Mouse (Mus musculus) testis, adult 2 months (tissue): ENCODE measurements around the gene Fgfr1op2. TPM values are rescaled to one million over a fixed set of nuclear protein-coding genes. Genes with fewer than 3 reads are reported as not detected.
A peak's percentile ranks its signal among the peaks of the same experiment; 100 is the strongest.

ENCODE experiments used
- H3K27ac ChIP-seq: fragments of 200-500 bp; 2 replicates; pipeline ENCODE4 v1.5.1; 2012; ENCODE audit warnings: low read depth, low read length; ENCODE audit not compliant: control insufficient read depth, insufficient read depth
- H3K27me3 ChIP-seq: fragments of 200-500 bp; 2 replicates; pipeline ENCODE4 v1.6.1; 2012; ENCODE audit warnings: mild to moderate bottlenecking, low read length, moderate library complexity; ENCODE audit not compliant: control insufficient read depth, insufficient read depth
- H3K36me3 ChIP-seq: fragments of 200-500 bp; 2 replicates; pipeline ENCODE4 v1.6.1; 2012; ENCODE audit warnings: mild to moderate bottlenecking, low read length; ENCODE audit not compliant: control insufficient read depth, insufficient read depth
- H3K4me1 ChIP-seq: fragments of 200-500 bp; 2 replicates; pipeline ENCODE4 v1.6.1; 2012; ENCODE audit warnings: low read length; ENCODE audit not compliant: control insufficient read depth, insufficient read depth
- H3K4me3 ChIP-seq: fragments of 200-500 bp; 2 replicates; pipeline ENCODE4 v1.5.1; 2012; ENCODE audit warnings: low read depth, mild to moderate bottlenecking, low read length, moderate library complexity, mixed read lengths; ENCODE audit not compliant: control insufficient read depth
- CTCF ChIP-seq: fragments of 200-500 bp; IDR thresholded peaks from 2 replicates; pipeline ENCODE4 v1.5.1; 2012; ENCODE audit warnings: low read depth, mild to moderate bottlenecking, inconsistent platforms, low read length, moderate library complexity; ENCODE audit not compliant: control insufficient read depth, insufficient read depth, insufficient replicate concordance
- POLR2A ChIP-seq: fragments of 200-500 bp; IDR thresholded peaks from 2 replicates; pipeline ENCODE4 v1.6.1; 2012; ENCODE audit warnings: low read depth, mild to moderate bottlenecking, inconsistent platforms, low read length, moderate library complexity; ENCODE audit not compliant: control insufficient read depth
- polyA plus RNA-seq: library from polyadenylated mRNA; depleted of rRNA; stranded (reverse); fragments of >200 nt; gene quantifications from 2 replicates; pipeline ENCODE4 v1.2.3, GENCODE M21; 2012

Gene Fgfr1op2
- polyA plus RNA-seq, 1 experiment: 154 TPM

DNA sequence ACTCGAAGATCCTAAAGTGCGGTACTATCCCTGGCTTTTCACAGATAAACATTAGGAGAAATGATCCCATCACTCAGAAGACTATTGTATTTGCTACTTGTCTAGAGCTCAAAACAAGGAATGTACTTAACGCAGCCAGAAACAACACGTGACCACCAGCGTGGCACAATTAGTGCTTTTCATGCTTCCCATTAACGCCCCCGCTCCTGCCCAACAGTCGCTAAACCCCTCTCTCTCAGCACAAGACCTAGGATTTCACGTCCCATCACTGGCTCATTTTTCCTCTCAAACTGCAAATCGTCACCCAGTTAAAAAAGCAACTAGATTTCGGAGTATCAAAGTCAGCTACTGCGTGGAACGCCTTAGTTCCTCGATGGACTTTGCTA lies 56.6 kb downstream of the Fgfr1op2 start:
- no peaks in the 10 kb centered on the region for H3K36me3 ChIP-seq
- TF ChIP-seq POLR2A (no peak), CTCF (no peak)
- no peaks in the 10 kb centered on the region for H3K27me3 ChIP-seq
- peak overlapping the region; percentile 32 for H3K27ac ChIP-seq
- no peaks in the 10 kb centered on the region; the same call in 1 of the 2 replicates for H3K4me1 ChIP-seq
- H3K4me3 ChIP-seq: peak overlapping the region; percentile 92

DNA sequence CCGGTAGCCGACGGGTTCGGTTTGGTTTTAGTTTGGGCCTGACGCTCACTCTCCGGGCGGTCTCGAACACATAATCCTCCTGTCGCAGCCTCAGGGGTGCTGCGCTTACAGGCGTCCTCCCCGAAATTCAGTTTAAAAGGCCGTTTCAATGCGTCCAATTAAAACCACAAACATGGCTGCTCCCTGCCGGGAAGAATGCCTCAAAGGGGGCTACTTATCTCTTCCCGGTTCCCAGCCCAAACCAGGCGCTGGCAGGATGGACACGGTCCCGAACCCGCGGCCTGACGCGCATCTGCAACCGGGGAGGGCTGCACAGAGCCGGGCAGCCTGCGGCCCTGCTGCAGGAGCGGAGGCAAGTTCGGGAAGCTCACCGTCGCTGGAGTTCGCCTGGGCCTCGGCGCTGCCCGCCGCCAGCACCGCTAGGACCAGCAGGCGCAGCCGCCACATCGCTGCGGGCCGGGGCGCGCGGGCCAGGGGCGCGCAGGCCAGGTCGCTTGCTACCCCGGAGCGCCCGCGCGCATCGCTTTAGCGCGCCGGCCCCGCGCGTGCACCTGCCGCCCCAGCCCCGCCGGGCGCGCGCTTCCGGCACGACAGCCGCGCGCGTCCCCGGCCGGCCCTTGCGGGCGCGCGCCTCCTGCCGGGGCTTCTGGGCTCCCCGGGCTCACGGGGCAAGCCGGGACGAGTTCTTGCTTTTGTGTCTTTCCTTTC lies 57.2 kb downstream of the Fgfr1op2 start:
- H3K4me1 ChIP-seq: no peaks in the 10 kb centered on the region; the same call in 1 of the 2 replicates
- peak overlapping the region; percentile 92 for H3K4me3 ChIP-seq
- TF ChIP-seq CTCF (no peak), POLR2A (peak; percentile 51; the same call in 1 of the 2 replicates)
- H3K27me3 ChIP-seq: no peaks in the 10 kb centered on the region
- H3K36me3 ChIP-seq: no peaks in the 10 kb centered on the region
- H3K27ac ChIP-seq: peak overlapping the region; percentile 41

DNA sequence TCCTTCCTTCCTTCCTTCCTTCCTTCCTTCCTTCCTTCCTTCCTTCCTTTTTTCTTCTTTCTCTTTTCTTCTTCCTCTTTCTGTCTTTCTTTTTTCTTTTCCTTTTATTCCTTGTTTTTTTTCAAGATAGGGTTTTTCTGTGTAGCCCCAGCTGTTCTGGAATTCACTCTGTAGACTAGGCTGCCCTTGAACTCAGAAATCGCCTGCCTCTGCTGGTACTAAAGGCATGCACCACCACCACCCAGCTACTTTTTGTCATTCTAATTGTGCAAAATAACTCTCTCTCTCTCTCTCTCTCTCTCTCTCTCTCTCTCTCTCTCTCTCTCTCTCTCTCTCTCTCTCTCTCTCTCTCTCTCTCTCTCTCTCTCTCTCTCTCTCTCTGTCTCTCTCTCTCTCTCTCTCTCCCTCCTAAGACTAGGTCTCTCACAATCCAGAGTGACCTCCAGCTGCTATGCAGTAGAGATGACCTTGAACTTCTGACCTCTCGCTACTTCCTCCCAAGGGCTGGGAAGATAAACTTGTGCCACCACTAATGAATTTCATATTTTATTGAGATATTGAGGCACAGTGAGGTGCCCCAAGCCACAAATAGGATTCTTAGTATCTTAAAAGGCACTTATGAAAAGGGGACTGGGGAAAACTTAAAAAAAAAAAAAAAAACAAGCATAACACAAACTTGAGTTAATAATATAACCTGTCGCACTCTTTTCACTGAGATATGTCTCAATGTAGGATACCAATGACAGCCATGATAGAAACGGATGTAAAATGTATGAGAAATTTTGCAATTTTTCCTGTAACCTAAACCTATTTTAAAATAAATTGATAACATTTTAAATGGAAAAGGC lies 58.0 kb downstream of the Fgfr1op2 start:
- peak overlapping the region; percentile 92 for H3K4me3 ChIP-seq
- no peaks in the 10 kb centered on the region for H3K36me3 ChIP-seq
- H3K27me3 ChIP-seq: no peaks in the 10 kb centered on the region
- no peak for TF ChIP-seq CTCF
- no peak for TF ChIP-seq POLR2A
- peak overlapping the region; percentile 41; the same call in 1 of the 2 replicates for H3K27ac ChIP-seq
- no peaks in the 10 kb centered on the region; the same call in 1 of the 2 replicates for H3K4me1 ChIP-seq

DNA sequence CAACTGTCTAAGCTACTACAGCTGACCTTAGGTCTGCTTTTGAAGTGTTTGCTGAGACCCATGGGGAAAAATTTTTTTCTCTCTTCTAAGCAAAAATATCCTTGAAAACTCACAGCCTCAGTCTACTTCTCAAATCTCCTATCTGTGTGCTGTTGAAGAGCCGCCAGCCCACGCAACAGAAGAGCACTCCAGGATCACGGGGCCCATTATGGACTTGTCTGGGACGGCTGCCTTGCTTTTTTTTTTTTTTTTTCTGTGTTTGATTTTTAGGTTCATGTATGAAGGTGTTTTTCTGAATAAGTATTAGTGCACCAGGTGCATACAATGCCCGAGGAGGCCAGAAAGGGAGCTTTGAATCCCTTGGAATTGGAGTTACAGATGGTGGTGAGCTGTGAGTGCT lies 59.5 kb downstream of the Fgfr1op2 start:
- H3K4me1 ChIP-seq: peaks cover under 1% of the 10 kb centered on the region; the same call in 1 of the 2 replicates
- TF ChIP-seq CTCF (no peak), POLR2A (no peak)
- no peaks in the 10 kb centered on the region for H3K36me3 ChIP-seq
- no peak overlapping the region for H3K4me3 ChIP-seq
- no peaks in the 10 kb centered on the region for H3K27me3 ChIP-seq
- no peak overlapping the region for H3K27ac ChIP-seq

DNA sequence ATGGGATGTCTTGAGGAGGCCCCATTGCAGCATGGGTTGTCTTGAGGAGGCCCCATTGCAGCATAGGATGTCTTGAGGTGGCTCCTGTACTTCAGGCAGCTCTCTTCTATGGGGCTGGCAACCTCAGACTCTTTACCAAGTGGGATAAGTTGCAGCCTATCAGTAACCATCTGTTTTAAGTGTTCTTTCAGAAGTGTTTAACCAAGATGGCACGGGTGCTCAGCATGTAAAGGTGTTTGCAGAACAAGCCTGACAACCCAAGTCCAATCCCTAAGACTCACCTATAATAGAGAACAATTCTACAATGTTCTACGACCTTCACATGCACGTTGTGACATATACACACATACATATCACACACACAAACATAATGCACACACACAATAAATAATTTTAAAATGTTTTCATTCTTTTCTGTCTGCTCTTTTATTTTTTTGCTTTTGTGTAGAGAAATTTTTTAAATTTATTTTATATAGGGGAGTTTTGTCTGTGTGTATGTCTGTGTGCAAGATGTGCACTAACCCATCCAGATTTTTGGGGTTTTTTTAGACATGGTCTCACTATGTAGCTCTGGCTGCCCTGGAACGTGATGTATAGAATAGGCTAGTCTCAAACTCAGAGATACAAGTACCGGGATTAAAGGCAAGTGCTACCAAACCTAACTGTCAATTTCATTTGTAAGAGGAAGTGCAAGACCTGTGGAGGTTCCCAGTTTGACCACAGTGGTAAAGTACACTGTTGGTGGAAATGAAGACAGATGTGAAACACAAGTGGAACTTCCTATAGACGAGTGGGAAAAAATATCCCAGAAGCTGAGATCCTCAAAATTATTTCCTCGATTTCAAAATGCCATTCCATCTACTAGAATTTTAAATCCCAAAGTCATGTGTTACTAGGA lies 63.3 kb downstream of the Fgfr1op2 start:
- H3K27me3 ChIP-seq: no peaks in the 10 kb centered on the region
- H3K27ac ChIP-seq: no peak overlapping the region
- H3K36me3 ChIP-seq: no peaks in the 10 kb centered on the region
- peaks cover 6% of the 10 kb centered on the region; the same call in 1 of the 2 replicates for H3K4me1 ChIP-seq
- TF ChIP-seq POLR2A (no peak), CTCF (no peak)
- no peak overlapping the region for H3K4me3 ChIP-seq

DNA sequence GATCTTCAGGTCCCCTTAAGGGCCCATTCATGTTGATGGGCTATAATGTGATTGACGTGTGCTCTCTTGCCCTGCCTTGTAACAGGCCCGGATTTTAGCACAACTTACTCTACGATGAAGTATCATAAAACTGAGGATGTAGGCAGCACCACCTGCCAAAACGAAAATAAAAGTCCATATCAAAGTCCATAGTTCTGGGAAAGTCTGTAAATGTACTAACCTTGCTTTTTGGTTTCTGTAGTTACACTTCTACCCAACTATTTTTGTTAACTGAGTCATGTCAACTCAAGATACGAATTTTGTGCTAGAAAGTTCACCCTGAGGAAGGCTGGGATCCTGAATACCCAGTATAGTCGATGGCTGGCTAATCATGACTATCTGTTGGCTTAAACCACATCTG lies 64.0 kb downstream of the Fgfr1op2 start:
- Histone ChIP-seq H3K27me3 (no peaks in the 10 kb centered on the region), H3K4me1 (peaks cover 6% of the 10 kb centered on the region; the same call in 1 of the 2 replicates), H3K36me3 (no peaks in the 10 kb centered on the region), H3K27ac (no peak overlapping the region), H3K4me3 (no peak overlapping the region)
- no peak for TF ChIP-seq CTCF
- TF ChIP-seq POLR2A: no peak

DNA sequence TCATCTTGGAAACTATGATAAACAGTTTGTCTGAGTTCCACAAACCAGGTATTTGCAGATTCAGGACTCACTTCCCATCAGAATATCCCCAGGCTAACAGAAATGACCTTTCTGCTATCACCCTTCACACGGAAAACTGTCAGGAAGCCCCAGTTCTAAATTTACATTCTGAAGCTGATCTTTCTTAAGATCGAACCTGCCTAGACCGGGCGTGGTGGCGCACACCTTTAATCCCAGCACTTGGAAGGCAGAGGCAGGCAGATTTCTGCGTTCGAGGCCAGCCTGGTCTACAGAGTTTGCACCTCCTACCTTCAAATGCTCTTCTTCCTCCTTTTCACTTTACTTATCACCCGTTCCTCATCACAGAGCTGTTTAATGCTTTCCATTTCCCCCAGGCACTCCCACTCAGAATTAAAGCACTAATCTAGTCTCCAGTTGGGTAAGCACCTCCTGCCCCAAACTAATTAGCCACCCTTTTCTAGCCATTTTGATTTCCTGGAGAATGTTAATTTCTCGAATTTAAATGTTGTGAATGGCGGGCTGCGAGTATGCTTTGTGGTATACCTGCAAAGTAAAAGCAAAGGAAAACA lies 64.7 kb downstream of the Fgfr1op2 start:
- no peaks in the 10 kb centered on the region for H3K27me3 ChIP-seq
- no peaks in the 10 kb centered on the region for H3K36me3 ChIP-seq
- H3K4me3 ChIP-seq: peak overlapping the region; percentile 87
- H3K4me1 ChIP-seq: peaks cover 6% of the 10 kb centered on the region; the same call in 1 of the 2 replicates
- TF ChIP-seq CTCF: no peak
- TF ChIP-seq POLR2A: no peak
- no peak overlapping the region; the same call in 1 of the 2 replicates for H3K27ac ChIP-seq
